Mouse (Mus musculus): ENCODE results near the gene Ptgs1.

GRCm38 (mm10) chr2:36197021-36197420, 33.2 kb upstream of the Ptgs1 start:
- TF ChIP-seq CTCF (IDR thresholded peaks at IDR 0.05) (no peak), EP300 (IDR thresholded peaks at IDR 0.05) (no peak)
